Mouse (Mus musculus): ENCODE results near the gene Tac1. TPM values are rescaled to one million over a fixed set of nuclear protein-coding genes. Genes with fewer than 3 reads are reported as not detected.
"Not testable (repeated sequence)": the region's sequence is repeated elsewhere in the genome, so short reads cannot be mapped to it uniquely, and the experiment has no call there.

Tac1 gene
- total RNA-seq (2014; rRNA removed) = 58.2 and 70.6 TPM in 2 replicates
- 107 and 108 TPM in 2 replicates for polyA plus RNA-seq (2015; fragmentation: Nextera tagmentation; extraction: Ambion mirVana)

GRCm38 (mm10) chr6:7554829-7555391, at the start of gene Tac1:
TSS of gene Tac1 (plus strand) at chr6:7554879.
- H3K4me2 ChIP-seq (ENCODE audit: low read depth) = peak within 1 kb of the TSS; percentile 84
- DNase-seq = peak; percentile 27
- WGBS = 1% methylated on average over 37 of the region's 37 CpGs

GRCm38 (mm10) chr6:7543511-7543910, 11.2 kb upstream of the Tac1 start:
- WGBS = 78% methylated on average over 2 of the region's 2 CpGs
- H3K4me2 ChIP-seq (ENCODE audit: low read depth); DNase-seq; H3K27ac ChIP-seq (ENCODE audit: low read depth, low read length); ATAC-seq; H3K27me3 ChIP-seq (ENCODE audit: insufficient read depth, low read length); H3K9ac ChIP-seq; H3K36me3 ChIP-seq (ENCODE audit: insufficient read depth); H3K9me3 ChIP-seq (ENCODE audit: low read length); H3K4me3 ChIP-seq (ENCODE audit: low read depth, low read length); H3K4me1 ChIP-seq (ENCODE audit: insufficient read depth): not testable (repeated sequence)

More at GRCm38 (mm10) chr6:7554829-7555391, at the start of gene Tac1:
- Histone ChIP-seq H3K9ac (peak within 1 kb of the TSS; percentile 48; the same call in 1 of the 2 replicates), H3K36me3 (ENCODE audit: insufficient read depth) (no peaks in the 10 kb centered on the region), H3K4me3 (ENCODE audit: low read depth, low read length) (peak within 1 kb of the TSS; percentile 41), H3K27me3 (ENCODE audit: insufficient read depth, low read length) (peaks cover 28% of the 10 kb centered on the region), H3K4me1 (ENCODE audit: insufficient read depth) (peaks cover 15% of the 10 kb centered on the region), H3K27ac (ENCODE audit: low read depth, low read length) (no peak within 1 kb of the TSS), H3K9me3 (ENCODE audit: low read length) (no peaks in the 10 kb centered on the region)
- ATAC-seq = peak; percentile 75
- no peak for TF ChIP-seq CTCF (IDR thresholded peaks at IDR 0.05; ENCODE audit: low read depth)

- peak overlapping the region; percentile 48; the same call in 1 of the 2 replicates for H3K9ac ChIP-seq
- DNase-seq = peak; percentile 25
- under 1% methylated on average over 25 of the region's 25 CpGs for WGBS
- H3K36me3 ChIP-seq (ENCODE audit: insufficient read depth) = no peaks in the 10 kb centered on the region
- TF ChIP-seq CTCF (IDR thresholded peaks at IDR 0.05; ENCODE audit: low read depth) = no peak
- H3K4me2 ChIP-seq (ENCODE audit: low read depth) = peak overlapping the region; percentile 84
- H3K4me3 ChIP-seq (ENCODE audit: low read depth, low read length) = peak overlapping the region; percentile 41
- peaks cover 28% of the 10 kb centered on the region for H3K27me3 ChIP-seq (ENCODE audit: insufficient read depth, low read length)
- peak; percentile 34; the same call in 1 of the 2 replicates for ATAC-seq
- H3K4me1 ChIP-seq (ENCODE audit: insufficient read depth) = peaks cover 15% of the 10 kb centered on the region
- no peaks in the 10 kb centered on the region for H3K9me3 ChIP-seq (ENCODE audit: low read length)
- H3K27ac ChIP-seq (ENCODE audit: low read depth, low read length) = no peak overlapping the region
Measured at GRCm38 (mm10) chr6:7555688-7556476, 1.2 kb downstream of the Tac1 start.

- no peak for ATAC-seq
- DNase-seq = no peak
- H3K4me3 ChIP-seq (ENCODE audit: low read depth, low read length) = no peak overlapping the region
Measured at GRCm38 (mm10) chr6:7558164-7558563, 3.5 kb downstream of the Tac1 start.

GRCm38 (mm10) chr6:7562524-7562923, 7.8 kb downstream of the Tac1 start:
- Histone ChIP-seq H3K36me3 (ENCODE audit: insufficient read depth) (no peaks in the 10 kb centered on the region), H3K27me3 (ENCODE audit: insufficient read depth, low read length) (no peaks in the 10 kb centered on the region; the same call in 1 of the 2 replicates), H3K9me3 (ENCODE audit: low read length) (no peaks in the 10 kb centered on the region), H3K9ac (no peak overlapping the region), H3K4me3 (ENCODE audit: low read depth, low read length) (no peak overlapping the region), H3K4me2 (ENCODE audit: low read depth) (no peak overlapping the region), H3K4me1 (ENCODE audit: insufficient read depth) (no peaks in the 10 kb centered on the region), H3K27ac (ENCODE audit: low read depth, low read length) (no peak overlapping the region)
- TF ChIP-seq CTCF (IDR thresholded peaks at IDR 0.05; ENCODE audit: low read depth) = no peak
- ATAC-seq = peak; percentile 54; the same call in 1 of the 2 replicates
- 38% methylated on average over 6 of the region's 6 CpGs for WGBS
- DNase-seq = peak; percentile 18

More at GRCm38 (mm10) chr6:7558164-7558563, 3.5 kb downstream of the Tac1 start:
- Histone ChIP-seq H3K36me3 (ENCODE audit: insufficient read depth) (no peaks in the 10 kb centered on the region), H3K9me3 (ENCODE audit: low read length) (no peaks in the 10 kb centered on the region), H3K4me1 (ENCODE audit: insufficient read depth) (peaks cover 15% of the 10 kb centered on the region), H3K27ac (ENCODE audit: low read depth, low read length) (no peak overlapping the region), H3K27me3 (ENCODE audit: insufficient read depth, low read length) (peaks cover 28% of the 10 kb centered on the region), H3K9ac (no peak overlapping the region), H3K4me2 (ENCODE audit: low read depth) (no peak overlapping the region)
- TF ChIP-seq CTCF (IDR thresholded peaks at IDR 0.05; ENCODE audit: low read depth) = no peak

GRCm38 (mm10) chr6:7564537-7564936, 9.9 kb downstream of the Tac1 start:
- no peak for DNase-seq
- no peaks in the 10 kb centered on the region for H3K27me3 ChIP-seq (ENCODE audit: insufficient read depth, low read length)
- TF ChIP-seq CTCF (IDR thresholded peaks at IDR 0.05; ENCODE audit: low read depth) = no peak
- H3K9me3 ChIP-seq (ENCODE audit: low read length) = no peaks in the 10 kb centered on the region
- H3K9ac ChIP-seq = no peak overlapping the region
- H3K4me3 ChIP-seq (ENCODE audit: low read depth, low read length) = no peak overlapping the region
- 91% methylated on average over 3 of the region's 3 CpGs for WGBS
- no peaks in the 10 kb centered on the region for H3K4me1 ChIP-seq (ENCODE audit: insufficient read depth)
- H3K27ac ChIP-seq (ENCODE audit: low read depth, low read length) = no peak overlapping the region
- no peak for ATAC-seq
- no peaks in the 10 kb centered on the region for H3K36me3 ChIP-seq (ENCODE audit: insufficient read depth)
- H3K4me2 ChIP-seq (ENCODE audit: low read depth) = no peak overlapping the region

- Histone ChIP-seq H3K4me3 (ENCODE audit: low read depth, low read length) (no peak overlapping the region), H3K27me3 (ENCODE audit: insufficient read depth, low read length) (no peaks in the 10 kb centered on the region), H3K9me3 (ENCODE audit: low read length) (no peaks in the 10 kb centered on the region), H3K9ac (no peak overlapping the region), H3K4me2 (ENCODE audit: low read depth) (no peak overlapping the region), H3K4me1 (ENCODE audit: insufficient read depth) (no peaks in the 10 kb centered on the region), H3K27ac (ENCODE audit: low read depth, low read length) (no peak overlapping the region), H3K36me3 (ENCODE audit: insufficient read depth) (no peaks in the 10 kb centered on the region)
- 71% methylated on average over 1 of the region's 1 CpGs for WGBS
- no peak for TF ChIP-seq CTCF (IDR thresholded peaks at IDR 0.05; ENCODE audit: low read depth)
- ATAC-seq (peak; percentile 74), DNase-seq (peak; percentile 25)
Measured at GRCm38 (mm10) chr6:7571144-7571543, 16.5 kb downstream of the Tac1 start.
